Mouse (Mus musculus): ENCODE data around the gene Card9.

The Card9 gene

DNA sequence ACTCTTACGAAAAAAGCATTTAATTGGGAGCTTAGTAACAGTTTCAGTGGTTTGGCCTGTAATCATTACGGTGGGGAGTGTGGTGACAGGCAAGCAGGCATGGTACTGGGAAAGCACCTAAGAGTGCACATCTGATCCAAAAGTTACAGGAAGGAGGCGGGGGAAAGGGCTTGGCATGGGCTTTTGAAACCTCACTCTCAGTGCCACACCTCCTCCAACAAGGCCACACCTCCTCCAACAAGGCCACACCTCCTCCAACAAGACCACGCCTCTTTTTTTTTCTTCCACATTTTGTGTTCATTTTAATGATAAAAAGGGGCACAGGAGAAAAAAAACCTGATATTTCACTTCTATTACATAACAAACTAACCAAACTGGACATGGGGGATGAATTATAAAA, 32.9 kb downstream of the Card9 start:
- in situ Hi-C loops (cut with MboI, MseI): no loop called here

DNA sequence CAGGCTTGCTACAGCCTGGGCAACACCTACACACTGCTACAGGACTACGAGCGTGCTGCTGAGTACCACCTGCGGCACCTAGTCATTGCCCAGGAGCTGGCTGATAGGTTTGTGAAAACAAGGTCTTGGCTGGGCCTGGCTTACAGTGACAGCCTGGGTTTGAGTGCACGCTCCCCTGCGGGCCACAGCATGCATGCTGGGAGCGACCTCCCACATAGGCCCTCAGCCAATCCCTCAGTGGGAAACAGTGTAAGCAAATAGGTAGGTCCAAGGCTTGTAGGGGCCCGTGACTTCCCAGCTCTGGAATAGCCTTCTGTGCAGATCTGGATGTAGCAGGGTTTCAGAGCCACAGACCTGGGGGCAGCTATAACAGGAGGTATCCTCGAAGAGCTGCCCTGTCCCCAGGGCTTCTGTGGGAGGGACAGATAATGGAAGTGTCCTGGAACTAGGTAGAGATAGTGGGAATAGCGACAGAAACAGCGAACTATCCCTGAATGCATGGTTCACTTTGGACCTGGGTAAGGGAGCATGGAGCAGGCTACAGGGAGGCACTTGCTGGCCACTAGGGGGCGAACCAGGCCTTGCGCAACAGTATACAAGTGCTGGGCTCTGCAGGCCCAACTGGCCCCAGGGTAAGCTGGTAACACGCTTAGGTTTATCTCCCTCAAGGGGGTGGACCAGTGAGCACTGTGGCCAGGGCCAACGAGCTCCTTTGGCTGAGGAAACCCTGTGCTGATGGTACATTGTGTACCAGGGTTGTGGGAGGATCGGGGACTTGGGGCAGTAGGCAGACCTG, 35.1 kb downstream of the Card9 start:
- in situ Hi-C loops (cut with MboI, MseI): no loop called here

DNA sequence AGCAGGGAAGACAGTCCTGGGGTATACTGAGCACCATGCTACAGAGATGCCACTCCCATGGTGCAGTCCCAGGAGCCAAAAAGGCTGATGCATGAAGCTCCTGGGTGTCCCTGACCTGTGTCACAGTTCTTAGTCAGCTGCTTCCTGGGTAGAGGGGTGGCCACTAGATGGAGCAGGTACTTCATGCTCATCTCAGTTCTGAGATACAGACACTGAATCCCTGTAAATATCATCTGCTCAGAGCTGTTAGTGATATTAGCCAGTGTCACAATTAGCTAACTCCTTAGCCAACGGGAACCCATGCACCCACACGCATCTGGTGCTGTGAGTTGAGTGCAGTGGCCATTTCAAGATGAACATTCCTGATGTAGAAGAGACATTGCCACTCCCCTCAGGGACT, 35.8 kb downstream of the Card9 start:
- in situ Hi-C loops (cut with MboI, MseI): no loop called here

DNA sequence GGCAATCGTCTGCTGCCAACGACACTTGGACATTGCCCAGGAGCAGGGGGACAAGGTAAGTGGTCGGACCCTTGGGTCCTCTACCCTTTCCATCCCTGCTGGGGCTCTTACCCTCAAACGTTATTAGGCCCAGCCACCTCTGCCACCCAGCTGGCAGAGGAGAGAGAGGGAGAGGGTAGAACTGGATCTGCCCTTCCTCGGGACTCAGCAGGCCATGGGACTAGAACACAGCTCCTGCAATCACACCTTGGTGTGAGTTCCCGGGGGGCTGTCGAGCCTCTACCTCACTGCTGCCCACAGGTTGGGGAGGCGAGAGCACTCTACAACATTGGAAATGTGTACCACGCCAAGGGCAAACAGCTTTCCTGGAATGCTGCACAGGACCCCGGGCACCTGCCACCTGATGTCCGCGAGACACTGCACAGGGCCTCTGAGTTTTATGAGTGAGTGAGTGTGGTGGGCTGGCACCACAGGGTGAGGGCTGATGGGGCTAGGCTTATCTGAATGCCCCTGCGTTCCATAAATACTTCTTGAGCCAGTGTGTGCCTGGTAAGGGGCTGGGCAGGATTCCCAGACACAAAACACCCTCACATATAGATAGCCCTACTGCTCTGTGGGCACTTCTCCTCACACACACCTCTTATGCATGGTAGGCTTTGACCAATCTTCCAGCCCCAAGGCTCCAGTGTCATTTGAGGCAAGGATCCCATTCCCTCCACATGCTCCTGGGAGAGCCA, 37.0 kb downstream of the Card9 start:
- in situ Hi-C loops (cut with MboI, MseI): no loop called here

DNA sequence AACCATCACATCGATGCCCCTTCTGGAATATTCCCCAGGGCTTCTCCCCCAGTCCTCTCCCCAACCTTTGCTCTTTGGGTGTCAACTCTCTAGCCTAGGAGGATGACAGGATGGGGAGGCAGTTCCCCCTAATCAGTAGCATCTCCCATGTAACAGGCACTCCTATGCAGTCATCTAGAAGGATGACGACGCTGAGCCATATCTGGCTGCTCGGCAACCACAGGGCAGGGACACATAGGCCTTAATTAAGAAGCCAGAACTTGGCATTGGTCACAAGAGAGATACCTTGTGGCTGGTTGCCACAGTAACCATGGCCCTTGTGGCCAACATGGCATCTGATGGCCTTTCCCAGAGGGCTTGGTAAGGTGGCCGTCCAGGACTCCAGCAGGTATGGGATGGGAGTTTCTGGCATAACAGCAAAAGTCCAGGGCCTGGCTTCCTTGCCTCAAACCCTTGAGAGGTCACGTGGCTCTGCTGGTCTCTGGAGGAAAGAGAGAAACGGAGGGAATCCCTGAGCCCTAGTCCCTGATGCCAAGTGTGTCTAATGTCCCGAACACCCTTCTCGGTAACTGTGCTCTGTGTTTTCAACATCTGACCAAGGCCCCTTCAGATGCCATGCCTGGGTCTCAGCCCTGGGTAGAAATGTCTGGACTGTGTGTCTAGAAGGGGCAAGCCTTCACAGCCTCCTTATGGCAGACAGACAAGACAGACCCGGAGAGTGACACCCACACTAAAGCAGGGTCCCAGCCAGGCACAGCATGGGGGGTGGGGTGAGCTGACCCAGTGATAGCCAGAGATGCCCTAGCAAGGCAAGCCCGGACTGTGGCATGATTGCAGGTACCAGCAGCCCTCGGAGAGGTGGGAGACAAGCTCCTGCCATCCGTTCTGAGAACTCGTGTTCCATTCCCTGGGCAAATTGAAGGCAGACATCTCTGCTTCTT, 40.2 kb downstream of the Card9 start:
- in situ Hi-C loops (cut with MboI, MseI): no loop called here

DNA sequence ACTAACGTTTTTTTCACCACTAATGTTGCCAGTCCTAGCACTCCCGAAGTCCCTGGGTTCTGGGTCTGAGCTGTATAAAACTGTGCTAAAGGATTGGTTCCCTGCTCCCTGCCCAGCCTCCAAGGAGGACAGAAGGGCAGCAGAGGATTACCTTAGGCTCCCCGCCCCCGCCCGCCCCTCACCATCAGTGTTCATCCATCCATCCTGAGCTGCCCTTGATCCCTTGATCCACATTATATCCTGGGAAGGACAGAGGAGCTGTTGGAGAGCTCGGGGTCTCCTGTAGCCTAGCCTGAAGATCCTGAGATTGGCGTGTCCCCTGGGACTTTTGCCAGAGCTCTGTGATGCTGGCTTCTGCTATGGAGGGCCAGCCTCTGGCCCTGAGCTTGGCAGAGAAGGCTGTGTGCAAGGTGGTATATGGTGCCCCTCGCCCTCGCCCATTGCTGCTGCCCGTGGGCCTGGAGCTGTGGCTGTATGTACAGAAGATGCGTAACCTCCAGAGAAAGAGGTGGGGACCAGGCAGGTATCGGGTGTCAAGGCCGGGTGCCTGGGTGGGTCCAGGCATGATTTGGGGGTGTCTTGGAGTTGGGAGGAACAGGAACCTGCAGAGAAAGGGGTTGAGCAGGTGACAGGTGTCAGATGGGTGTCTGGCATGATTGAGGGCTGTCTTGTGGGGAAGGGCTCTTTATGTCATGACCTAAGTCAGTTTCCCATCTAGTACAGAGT, 41.0 kb downstream of the Card9 start:
- in situ Hi-C loops (cut with MboI, MseI): no loop called here

DNA sequence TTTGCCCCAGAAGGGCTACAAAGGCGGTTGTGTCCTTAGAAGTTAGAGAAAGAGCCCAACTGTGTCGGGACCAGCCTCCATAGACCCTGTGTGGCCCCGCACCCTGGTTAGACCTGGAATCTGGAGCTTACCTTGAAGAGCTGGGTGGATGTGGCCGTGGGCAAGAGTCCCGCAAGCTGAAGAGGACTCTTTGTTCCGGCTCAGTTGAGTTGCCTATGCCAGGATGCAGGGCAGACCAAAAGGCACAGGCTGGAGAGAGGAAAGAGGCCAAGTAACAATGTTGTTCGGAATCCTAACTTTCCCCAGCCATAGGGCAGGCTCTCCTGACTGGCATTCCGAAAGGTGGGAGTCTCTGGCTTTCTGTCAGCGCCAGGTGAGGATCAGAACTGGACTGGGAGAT, 41.6 kb downstream of the Card9 start:
- in situ Hi-C loops (cut with MboI, MseI): no loop called here

DNA sequence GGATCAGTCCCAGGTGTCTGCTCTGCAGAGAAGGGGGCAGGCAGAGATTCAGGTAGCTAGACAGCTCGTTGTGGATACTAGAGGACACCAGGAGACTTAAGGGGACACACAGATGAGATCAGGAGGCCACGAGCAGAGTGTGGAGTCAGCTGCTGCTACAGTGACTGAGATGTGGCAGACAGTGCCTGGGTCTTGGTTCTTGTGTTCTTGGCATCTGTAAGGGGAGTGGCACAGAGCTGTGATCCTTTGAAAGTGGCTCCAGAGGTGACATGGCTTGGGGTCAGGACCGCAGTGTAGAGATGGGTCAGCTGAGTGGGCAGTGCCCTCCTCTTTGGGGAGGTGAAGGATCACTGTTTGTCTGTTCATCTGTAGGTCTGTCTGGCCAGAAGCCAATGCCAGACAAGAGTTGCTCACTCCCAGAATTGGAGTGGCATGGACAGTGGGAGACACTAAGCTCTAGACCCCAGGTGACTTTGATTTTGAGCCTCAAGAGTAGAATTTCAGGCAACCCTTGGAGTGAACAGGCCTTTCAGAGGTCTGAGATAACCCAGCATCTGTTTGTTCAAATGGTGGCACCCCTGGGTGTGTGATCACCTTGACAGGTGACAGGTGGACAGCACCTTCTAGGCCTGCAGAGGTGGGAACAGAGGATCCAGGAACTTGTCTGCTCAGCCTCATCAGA, 42.6 kb downstream of the Card9 start:
- in situ Hi-C loops (cut with MboI, MseI): no loop called here

DNA sequence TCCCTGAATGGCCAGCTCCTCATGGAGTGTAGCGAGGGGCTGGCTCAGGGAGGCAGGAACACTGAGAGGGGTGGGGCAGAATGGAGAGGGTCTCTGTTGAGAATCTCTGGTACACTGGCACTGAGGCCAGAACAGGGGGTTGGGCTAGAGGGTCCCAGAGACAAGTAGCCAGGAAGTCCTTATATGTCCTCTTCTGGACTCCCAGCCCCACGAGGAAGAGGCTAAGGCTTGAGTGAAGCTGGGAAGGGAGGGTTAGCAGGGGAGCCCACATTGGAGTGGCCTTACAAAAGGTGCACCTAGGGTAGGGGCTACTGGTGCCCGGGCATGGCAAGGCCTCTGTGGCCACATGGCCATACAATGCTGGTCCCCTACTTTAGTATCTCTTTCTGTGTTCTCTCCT, 43.3 kb downstream of the Card9 start:
- in situ Hi-C loops (cut with MboI, MseI): no loop called here

DNA sequence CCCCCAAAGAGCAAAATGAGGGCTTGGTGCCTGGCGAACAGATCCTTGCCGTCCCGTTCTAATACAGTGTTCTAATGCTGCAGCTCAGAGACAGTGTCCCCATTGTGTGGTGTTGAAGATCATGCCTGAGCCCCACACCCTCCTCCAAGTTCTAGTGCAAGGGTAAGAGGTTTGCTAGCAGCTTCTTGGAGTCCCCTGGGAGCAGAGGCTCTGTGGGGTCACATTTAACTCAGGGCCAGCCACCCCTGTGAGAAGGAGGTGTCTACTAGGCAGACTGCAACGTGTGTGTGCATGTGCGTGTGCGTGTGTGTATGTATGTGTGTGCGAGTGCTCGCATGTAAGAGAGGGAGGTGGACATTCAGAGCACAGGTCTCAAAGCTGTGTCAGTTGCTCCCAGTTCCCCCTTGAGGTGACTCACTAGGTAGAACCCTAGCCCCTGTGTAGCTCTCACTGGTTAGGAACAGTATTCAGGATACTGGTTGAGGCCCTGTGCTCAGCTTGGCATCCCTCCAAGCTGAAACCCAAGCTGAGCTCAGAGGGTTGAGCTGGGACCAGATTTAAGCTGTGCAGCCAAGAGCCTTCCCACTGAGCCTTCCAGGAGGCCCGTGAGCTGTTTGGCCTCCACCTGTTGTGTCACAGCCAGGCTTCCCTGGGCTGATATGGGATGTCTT, 44.0 kb downstream of the Card9 start:
- in situ Hi-C loops (cut with MboI, MseI): no loop called here

DNA sequence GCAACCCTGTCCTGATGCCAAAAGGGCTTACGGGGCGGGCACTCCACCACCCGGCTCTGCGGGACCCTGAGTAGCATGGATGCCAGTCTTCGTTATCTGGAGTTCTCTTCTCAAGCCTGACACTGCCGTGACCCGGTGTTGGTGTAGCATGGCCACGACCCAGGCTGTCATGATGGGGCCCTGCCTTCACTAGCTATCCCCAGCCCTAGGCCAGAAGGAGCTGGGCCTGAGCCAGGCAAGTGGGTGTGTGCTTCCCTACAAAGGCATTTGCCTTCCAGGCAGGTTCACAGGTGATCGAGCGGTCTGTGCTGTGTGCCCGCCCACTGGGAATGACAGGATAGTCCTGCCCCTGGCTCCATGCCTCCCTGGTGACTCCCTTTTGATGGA, 44.8 kb downstream of the Card9 start:
- in situ Hi-C loops (cut with MboI, MseI): no loop called here

DNA sequence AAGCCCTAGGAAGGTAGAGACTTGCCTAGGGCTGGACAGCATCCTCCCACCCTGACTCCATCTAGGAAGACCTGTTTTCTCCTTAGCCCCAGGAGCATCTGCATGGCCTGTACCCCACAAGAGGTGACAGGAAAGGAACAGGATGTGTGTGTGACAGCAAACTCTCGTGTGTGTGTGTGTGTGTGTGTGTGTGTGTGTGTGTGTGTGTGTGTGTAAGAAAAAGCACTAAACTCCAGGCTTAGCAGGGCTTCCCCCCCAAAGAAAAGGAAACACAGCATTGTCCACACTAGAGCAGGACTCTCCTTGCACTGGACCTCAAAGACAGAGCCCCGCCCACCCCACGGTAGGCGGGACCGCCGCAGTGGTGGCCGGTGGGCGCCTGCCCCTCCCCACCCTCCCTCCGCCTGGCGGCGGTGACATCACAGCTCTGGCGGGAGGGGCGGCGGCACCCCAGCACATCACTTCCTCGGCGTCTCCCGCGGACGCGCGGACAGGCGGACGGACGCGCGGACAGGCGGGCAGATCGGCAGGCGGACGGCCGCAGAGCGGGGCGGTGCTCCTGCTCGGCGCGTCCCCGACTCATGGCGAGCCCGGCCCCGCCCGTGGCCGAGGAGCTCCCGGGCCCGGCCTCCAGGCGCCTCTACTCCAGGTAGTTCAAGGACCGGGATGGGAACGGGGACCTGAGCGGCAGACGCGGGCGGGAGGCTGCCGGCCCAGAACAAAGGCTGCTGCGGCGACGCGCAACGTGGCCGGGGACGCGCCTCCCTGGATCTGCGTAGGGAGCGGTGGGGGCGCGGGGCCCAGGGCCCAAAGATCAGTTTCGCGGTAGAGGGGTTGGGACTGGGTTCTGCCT, 45.4 kb downstream of the Card9 start, which contains the start of gene Gpsm1:
Gene Gpsm1, plus strand, starts transcription at position 444 of the 853 bp plus-strand sequence.
- in situ Hi-C loops (cut with MboI, MseI): no loop called here

DNA sequence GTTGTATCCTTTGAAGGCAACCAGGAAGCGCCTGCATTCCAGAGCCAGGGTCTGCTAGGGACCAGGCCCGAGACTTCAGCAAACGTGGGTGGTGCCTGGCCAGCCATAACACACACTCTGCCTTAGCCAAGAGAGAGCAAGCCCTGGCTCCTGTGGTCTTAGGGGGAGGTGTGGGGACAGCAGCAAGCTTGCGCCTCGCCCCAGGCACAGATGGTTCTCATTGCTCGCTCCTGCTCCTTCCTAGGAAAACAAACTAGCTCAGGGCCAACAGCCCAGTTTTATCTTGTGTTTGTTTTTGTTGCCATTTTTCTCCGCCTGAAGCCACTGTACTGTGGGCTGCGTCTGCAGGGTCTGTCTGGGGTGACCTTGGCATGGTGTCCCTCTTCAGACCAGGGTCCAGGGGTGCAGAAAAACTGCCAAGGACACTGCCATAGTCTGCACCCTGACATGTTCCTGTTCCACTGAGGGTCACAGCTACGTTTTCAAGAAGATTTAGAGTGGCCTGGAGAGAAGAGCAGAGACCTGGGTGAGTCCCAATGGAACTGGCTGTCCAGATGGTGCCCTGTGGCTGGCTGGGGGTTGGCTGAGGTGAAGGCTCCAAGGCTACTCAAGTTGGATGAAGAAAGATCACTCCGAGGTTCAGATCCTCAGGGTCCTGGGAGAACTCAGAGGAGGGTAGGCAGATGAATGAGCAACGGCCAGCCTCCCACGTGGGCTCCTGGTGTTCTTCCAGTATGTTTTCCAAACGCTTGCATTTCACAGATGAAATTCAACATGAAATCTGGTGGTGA, 46.2 kb downstream of the Card9 start:
- in situ Hi-C loops (cut with MboI, MseI): no loop called here

DNA sequence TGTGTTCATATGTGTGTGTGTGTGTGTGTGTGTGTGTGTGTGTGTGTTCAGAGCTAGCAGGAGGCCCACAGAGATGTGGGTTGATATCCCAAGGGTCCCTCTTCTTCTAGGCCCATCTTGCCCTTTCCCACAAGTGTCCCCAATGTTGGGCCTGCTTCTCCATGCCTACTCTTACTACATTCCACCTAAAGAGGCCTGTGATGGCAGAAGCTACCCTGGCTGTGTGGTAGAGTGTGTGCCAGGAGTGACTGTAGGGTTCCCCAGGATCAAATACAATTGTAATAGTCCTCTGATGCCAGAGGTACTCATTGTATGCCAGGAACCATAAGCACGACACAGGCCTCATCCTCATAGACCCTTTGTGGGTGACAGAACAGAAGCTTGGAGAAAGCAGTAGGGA, 47.3 kb downstream of the Card9 start:
- in situ Hi-C loops (cut with MboI, MseI): no loop called here

DNA sequence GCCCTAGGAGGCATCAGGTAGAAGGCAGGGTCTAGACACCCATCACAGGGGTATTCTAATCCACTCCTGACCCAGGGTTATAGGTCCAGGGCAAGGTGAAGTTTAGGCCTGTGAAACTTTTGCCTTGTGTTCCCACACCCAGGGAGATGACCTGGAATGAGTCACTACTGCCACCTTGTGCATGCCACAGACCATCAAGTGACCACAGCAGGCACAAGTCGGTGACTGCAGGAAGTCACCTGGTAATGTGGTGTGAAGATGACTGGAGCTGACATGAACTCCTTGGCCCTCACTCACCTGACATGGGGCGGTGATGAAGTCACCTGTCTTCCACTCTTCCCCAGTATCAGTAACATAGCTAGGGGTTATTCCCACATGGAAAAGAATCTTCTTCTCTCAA, 47.9 kb downstream of the Card9 start:
- in situ Hi-C loops (cut with MboI, MseI): no loop called here

DNA sequence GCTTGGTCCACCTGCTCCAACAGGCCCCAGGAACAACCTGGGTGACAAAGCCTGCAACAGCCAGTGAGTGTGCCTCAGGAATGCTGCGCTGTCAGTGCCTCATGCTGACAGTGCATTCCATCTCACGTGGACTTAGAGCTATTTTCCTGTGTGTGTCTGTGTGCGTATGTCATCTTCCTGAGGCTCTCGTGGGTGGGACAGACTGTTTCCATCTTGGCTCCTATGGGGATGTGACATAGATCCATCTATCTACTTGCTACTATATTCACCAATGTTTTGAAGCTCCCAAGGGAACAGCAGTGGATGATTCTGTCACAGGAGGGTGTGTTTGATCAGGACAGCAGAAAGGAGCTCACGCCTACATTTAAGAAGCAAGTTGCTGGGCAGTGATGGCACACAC, 48.8 kb downstream of the Card9 start:
- in situ Hi-C loops (cut with MboI, MseI): no loop called here

DNA sequence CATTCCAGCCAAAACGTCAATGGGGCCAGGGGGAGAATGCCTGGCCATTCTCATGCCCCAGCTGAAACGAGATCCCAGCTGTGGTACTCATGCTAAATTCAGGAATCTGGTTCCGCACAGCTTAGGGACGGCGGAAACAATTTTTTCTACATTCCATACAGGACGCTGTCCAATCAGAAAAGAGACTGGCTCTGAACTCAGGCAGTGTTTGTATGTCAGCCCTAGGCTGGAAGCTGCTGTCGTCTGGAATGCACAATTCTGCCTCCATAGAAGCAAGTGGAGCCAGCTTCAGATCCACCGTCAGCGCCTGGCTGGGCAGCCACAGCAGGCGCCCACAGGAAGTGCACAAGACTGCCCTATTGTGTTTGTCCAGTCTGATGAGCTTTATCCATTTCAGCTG, 51.0 kb downstream of the Card9 start:
- in situ Hi-C loops (cut with MboI, MseI): no loop called here

DNA sequence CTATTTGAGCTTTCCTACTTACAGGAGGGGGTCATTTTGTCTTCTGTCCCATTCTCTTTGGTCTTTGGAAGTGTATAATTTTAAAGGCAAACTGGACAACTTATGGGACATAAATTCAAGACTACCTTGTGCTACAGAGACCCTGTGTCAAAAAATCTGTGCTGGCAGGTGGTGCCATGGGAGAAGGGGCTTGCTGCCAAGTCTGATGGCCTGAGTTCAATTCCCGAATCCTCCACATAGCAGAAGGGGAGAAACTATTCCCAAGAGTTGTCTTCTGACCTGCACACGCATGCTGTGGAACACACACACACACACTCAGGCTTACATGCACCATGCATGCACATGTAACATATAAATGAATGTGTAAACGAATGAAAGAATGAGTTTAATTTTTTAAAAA, 54.0 kb downstream of the Card9 start:
- in situ Hi-C loops (cut with MboI, MseI): no loop called here

DNA sequence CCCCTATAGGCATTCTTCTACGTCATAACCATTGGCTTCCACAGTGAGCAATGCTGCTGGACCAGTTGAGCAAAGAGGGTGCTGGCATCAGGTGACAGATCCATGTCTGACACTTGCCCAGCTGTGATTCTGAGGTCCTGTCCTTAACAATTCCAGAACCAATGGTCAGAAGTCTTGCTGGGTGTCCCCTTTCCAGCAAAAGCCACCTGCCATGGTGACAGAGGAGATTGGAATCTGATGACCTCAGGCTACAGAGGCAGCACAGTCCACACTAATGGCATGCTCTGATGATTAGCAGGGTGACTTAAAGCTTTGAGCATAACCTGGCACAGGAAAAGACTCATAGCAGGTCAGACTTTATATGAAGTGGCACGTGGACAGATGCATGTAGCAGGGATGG, 55.2 kb downstream of the Card9 start:
- in situ Hi-C loops (cut with MboI, MseI): no loop called here

Data from T-helper 1 cell (primary cell).